Mouse (Mus musculus) lung, adult 18-20 months (tissue): ENCODE results near the gene Arhgap10.
A peak's percentile ranks its signal among the peaks of the same experiment; 100 is the strongest.

ENCODE experiments used
- DNase-seq, 2 experiments: peaks; one replicate each; pipeline ENCODE4 v3.0.0; 2022; ENCODE audit warnings: mixed read lengths in 2 of 2

The Arhgap10 gene

DNA sequence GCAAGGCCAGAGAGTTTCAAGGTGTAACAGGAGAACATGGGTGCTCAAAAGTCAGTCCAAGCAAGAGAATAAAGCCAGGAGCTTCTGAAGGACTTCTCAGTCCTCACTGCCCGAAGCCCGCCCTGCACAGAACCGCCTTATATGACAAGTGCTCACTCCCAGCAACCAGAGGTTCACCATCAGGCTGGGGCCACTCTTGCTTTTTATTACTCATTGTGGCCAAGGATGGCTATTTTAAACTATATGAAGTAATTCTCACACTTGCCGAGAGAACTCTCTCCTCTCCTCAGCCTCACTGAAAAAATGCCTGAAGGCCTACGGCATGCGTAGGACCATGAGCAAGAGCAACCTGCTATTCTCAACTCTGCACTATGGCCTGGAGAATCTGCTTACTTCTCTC lies 133.7 kb downstream of the Arhgap10 start:
- DNase-seq: no peak

DNA sequence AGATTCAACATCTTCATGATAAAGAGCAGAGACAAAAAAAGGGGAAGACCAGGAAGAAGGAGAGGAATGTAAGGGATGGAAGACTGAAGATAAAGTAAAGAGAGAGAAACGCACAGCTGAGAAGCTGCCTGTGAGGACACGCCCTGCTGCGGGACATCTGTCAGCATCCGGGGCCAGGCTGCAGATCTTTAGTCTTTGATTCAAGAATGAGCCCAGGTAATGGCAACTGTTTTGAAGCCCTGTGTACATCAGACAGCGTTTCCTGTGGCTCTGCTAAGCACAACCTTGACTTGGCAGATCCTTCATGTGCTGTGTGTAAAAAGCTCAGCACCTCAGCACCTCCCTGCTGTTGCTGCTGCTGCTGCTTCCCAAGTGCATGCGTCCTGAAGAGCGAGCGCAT lies 134.1 kb downstream of the Arhgap10 start:
- DNase-seq: no peak

DNA sequence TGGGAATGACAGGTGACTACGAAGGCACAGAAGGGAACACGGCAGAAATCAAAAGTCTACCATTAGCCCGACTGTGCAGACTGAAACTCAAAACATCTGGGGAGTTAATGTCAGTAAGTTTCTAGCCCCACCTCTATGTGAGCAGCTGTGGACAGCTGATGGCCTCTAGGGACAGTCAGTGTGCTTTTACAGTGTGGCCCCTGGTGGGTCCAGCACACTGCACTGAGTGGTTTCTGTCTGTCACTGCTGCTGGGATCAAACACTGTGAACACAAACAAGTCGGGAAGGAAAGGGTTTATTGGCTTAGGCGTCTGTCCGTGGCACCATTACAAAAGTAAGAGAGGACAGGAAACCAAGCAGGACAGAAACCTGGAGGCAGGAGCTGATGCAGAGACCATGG lies 136.9 kb downstream of the Arhgap10 start:
- no peak for DNase-seq

DNA sequence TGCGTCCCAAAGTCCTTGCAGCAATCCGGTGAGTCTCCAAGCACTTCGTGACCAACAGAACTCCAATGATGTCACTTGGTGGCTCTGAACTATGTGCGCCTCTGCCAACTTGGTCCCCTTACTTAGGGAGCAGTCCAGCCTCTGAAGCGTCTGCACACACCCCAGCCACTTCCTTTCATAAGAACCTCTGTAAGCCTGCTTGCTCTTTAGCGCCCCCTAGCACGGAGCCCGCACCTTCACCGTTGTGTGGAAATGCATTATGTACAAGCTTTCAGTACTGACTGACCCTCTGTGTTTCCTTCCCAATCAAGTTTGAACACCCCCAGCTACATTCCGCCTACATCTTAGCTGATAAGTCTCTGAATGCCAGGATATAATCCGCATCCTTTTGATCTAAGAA lies 138.5 kb downstream of the Arhgap10 start:
- DNase-seq: peak; percentile 3 to 5

- peak; percentile 21 to 36 for DNase-seq
These were observed 141.3 kb downstream of the Arhgap10 start for GRCm38 (mm10) chr8:77376451-77376853.

GRCm38 (mm10) chr8:77375999-77376398 lies 141.8 kb downstream of the Arhgap10 start:
- no peak for DNase-seq

DNA sequence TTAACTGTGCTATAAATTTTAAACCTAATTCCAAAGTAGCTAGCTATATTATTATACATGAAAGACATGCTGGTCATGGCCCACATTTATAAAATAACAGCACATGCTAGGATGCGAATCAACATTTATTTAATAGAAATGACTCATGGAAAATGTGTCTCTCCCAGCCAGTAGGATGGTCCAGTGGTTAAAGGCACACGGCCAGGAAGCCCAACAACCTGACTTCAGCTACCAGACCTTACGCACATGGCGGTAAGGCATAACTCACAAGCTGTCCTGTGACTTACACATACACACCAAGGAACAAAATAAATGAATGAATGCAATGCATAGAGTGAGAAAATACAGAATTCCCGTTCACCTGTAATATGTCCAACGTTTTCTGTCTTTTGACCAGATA lies 146.7 kb downstream of the Arhgap10 start:
- no peak for DNase-seq

GRCm38 (mm10) chr8:77370308-77370707 lies 147.4 kb downstream of the Arhgap10 start:
- no peak for DNase-seq

DNA sequence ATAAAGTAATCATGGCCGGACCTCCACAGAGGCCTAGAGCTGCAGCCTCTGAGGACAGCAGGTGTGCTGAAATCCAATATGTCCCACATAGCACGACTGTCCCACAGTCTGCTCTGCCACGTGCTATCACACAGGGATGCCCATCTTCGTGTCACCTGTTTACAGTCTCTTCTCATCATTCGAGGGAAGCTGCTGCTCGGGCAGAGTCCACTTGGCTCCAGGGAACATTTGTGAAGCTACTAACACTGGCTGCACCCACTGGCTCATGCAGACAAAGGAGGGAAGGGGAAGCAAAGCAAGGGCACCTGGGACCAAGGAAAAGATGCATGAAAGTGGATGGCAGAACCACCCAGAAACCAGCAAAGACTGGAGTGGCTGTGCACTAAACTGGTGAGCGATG lies 148.1 kb downstream of the Arhgap10 start:
- DNase-seq: no peak

DNA sequence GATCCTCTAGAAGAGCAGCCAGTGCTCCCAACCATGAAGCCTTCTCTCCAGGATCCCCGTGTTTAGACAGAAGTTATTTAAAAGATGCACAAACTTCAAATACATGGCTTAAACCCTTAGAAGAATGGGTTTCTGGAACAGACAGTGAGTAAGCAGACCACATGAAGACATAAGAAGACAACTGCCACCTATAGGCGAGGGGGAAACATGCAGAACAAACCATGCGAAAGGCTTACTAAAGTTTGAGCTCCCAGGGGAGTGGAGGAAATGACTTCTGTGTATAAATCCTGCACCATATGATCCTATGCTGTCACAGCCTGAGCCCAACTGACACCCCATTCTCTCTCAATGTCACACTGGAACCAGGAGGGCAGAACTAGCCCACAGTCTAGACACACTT lies 150.7 kb downstream of the Arhgap10 start:
- peak in 1 of 2 experiments; percentile 24 for DNase-seq

- DNase-seq: no peak
These were observed 151.3 kb downstream of the Arhgap10 start for GRCm38 (mm10) chr8:77366446-77366845.

GRCm38 (mm10) chr8:77365990-77366389 lies 151.8 kb downstream of the Arhgap10 start:
- no peak for DNase-seq

- no peak for DNase-seq
These were observed 153.3 kb downstream of the Arhgap10 start for GRCm38 (mm10) chr8:77364472-77364871.

GRCm38 (mm10) chr8:77360853-77361252 lies 156.9 kb downstream of the Arhgap10 start:
- no peak for DNase-seq

- no peak for DNase-seq
These were observed 157.3 kb downstream of the Arhgap10 start for GRCm38 (mm10) chr8:77360423-77360822.

DNA sequence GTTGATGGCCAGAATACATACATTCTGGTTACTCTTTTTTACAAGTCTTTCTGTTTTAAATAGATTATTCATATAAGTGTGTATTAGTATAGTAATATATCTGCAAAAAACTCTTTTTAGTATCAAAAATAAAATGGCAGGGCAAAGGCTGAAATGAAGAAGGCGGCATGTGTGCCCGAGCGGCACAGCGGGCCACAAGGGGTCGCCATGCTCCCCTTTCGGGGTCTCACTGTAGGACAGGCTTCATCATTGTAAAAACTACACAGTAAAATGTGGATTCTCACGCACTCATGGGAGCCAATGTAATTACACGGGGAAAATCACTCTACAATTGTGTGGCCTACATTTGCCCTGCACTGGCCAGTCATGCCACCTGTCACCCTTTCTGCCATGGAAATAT lies 160.6 kb downstream of the Arhgap10 start:
- DNase-seq: no peak

DNA sequence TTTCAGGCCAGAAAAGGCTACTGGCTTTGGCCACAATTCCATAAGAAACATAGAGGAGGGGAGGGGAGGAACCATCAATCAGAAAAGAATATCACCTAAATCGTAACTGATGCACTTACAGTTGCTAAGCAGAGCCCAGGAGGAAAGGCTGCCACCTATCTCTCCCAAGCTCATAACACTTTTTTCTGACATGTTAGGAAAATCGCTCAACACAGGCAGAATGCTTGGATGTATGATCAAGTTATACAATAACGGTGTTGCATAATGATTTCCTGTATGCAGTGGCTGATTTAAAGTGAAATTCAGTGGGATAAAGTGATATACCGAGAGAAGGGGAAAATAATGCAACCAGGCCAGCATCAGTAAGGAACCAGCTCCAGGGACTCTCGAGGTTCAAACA lies 162.4 kb downstream of the Arhgap10 start:
- no peak for DNase-seq

DNA sequence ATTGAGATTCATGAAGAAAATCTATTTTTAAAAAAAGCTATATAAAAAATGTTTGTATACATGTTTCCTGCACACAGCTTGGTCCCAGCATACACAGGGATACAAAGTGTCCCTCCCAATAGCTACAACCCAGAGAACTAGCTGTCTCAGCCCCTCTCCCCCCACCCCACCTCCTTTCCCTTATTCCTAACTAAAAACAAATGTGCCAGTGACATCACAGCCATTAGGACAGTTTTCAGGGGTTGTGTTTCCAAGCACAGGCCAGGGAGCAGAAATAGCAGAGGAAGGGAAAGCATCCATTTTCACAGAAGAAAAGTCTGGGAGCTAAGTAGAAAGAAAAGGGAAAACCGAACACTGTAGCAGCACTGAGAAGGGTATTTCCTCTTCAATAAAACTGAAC lies 163.6 kb downstream of the Arhgap10 start:
- DNase-seq: no peak

GRCm38 (mm10) chr8:77351177-77351860 lies 166.4 kb downstream of the Arhgap10 start:
- DNase-seq: no peak

GRCm38 (mm10) chr8:77350121-77350777 lies 167.5 kb downstream of the Arhgap10 start:
- no peak for DNase-seq

- no peak for DNase-seq
These were observed 173.8 kb downstream of the Arhgap10 start for GRCm38 (mm10) chr8:77343916-77344315.

DNA sequence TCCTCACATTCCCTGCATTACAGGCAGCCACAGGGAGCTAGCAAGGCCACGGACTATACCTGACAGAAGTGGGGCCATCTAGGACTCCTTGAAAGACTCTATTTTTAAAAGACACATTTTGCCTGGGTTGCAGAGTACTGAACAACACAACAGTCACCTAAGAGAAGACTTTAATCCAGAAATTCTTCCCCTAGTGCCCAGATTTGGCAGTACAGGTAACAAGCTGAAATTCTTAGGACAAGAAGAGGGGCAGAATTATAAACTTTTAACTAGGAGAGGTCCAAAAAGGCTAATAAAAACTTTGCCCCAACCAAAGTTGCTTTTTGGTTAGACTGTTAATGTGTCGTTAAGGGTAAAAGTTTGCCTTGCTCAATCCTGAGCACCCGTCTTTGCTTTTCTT lies 174.4 kb downstream of the Arhgap10 start:
- no peak for DNase-seq

DNA sequence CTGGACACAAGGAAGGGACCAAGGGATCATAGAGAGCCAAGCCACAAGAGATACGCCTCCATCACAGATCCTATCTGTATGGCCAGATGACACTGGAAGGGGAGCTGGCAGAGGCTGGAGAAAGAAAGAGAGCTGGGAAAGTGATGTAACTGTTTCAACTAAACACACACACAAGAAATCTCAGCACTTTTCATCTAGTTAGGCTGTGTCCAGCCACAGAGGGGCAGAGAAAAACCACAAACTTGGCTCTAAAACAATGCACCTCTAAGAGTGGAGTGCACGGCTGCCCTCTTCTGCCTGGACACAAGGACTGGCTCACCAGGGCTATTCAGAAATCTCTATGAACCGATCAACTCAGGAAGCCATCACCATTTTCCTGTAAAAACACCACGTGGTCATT lies 175.6 kb downstream of the Arhgap10 start:
- peak in 1 of 2 experiments; percentile 13 for DNase-seq

DNA sequence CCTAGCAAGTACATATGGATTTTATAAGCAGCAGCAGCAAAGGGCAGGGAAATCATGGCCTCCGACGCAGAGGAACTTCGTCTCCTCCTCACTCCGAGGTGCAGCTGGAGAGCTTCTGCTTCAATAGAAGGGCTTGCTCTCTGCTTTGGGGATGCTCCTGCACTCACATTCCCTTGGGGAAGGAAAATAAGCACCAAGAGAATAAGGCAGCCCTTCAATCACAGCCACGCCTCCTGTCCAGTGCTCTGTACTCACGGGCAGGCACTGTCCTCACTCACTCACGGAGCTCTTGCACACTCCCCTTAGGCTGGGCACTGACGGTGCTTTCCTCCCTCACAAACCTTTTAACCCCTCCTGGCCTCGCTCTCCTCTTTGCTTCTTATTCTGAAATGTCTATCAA lies 176.4 kb downstream of the Arhgap10 start:
- DNase-seq: no peak
